Mouse (Mus musculus): ENCODE results near the gene Ppp1r15a.

Gene Ppp1r15a

GRCm38 (mm10) chr7:45525809-45526473 is at the start of gene Ppp1r15a, which contains the start of gene Plekha4:
TSS of gene Ppp1r15a (minus strand) at chr7:45526268.
TSS of gene Plekha4 (plus strand) at chr7:45526330.
- peak; percentile 96 for DNase-seq

DNA sequence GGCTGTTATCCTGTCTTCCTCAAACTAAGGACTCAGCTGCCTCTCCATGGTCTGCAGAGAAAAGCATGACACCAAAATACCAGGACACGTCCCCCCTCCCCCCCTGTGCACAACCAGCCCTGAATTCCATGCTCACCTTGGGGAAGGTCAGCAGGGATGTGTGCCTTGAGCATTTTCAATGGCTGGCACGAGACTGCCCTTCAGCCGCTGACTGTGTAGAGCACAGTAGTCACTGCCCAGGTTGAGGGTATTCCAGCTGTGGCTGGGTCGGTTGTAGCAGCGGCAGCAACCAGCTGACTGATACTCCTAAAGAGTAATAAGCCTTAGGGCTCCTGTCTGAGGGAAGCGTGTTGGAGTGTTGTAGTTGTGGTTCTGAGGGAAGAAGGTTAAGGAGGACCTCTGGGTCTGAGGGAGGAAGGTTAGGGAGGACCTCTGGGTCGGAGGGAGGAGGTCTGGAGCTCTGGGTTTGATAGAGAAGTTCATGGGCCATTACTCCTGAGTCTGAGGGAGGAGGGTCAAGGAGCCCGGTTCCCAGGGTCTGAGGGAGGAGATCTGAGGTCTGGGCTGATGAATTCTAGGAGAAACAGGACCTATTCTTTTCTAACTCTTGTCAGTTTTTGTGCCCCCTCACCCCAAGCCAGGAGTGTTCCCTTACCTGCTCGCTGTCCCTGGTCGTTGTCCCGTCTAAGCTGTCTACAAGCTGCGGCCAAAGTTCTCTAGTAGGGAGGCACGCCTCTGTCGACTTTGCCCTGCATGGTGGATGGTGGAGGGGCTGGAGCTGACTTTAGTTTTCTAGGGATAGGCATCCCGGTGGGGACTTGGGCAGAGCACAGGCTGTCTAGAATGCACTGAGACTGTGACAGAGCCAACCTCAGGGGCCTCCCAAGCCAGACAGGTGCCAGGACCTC is 48.7 kb upstream of the Ppp1r15a start:
- peak; percentile 80 for DNase-seq

GRCm38 (mm10) chr7:45573954-45574353 is 47.9 kb upstream of the Ppp1r15a start:
- DNase-seq: no peak

GRCm38 (mm10) chr7:45571966-45572365 is 45.9 kb upstream of the Ppp1r15a start:
- no peak for DNase-seq

DNA sequence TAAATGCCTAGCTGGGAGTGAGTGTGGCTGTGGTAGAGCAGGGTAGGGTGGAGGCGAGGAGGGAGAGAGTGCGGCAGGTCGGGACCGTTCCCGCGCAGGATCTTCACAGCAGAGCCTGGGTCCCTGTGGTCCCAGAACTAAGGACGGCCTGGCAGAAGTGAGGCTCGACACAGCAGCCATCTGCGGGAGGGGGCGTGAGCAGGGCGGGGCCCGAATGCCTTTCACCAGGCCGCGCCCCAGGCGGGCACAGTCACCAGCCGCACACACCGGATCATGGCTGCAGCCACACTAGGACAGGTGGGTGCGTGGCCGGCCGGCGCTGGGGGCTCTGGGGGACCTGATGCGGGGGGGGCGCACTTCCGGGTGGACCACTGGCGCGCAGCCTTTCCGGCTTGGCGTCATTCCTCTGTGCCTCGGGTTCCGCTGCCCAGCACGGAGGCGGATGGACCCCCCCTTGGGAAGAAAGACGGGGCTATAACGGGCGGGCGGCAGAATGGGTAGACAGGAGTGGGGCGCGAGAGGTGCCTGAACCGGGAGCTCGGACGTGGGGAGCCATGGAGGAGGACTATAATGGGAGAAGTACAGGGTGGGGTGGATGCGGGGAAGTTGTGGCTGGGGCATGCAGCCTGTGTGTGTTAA is 44.2 kb upstream of the Ppp1r15a start, which contains the start of gene Bcat2:
Gene Bcat2, plus strand, starts transcription at position 51 of the 639 bp plus-strand sequence.
- peak; percentile 83 for DNase-seq

DNA sequence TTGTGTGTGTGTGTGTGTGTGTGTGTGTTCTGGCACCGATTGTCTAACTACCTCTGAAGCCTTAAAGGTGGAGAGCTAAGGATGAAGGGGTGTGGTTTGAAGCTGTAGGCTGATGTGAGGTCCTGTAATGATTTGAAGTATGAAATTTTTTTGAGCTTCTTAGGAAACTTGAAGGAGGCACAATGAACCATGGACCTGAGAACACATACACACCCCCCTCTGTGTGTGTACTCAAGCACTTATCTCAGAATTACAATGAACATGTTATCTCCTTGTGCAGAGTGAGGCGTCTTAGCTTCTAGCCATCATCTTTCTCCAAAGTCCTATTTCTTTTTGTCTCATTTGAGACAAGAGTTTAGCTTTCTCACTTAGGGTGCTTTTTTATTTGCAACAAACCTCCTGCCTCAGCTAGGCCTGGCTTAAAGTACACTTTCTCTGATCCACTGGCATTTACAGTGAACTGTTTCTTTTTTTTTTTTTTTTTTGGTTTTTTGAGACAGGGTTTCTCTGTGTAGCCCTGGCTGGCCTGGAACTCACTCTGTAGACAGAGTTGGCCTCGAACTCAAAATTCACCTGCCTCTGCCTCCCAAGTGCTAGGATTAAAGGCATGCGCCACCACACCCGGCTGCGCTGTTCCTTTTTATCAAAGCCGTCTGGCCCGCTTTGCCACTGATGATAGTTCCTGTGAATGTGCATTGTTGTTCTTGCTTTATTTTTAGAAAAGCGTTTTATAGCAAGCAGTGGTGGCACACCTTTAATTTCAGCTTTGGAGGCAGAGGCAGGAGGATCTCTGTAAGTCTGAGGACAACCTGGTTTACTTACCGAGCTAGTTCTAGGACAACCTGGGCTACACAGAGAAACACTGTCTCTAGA is 42.8 kb upstream of the Ppp1r15a start:
- no peak for DNase-seq

- DNase-seq: peak; percentile 96
Measured at GRCm38 (mm10) chr7:45567780-45568516, 41.9 kb upstream of the Ppp1r15a start.

DNA sequence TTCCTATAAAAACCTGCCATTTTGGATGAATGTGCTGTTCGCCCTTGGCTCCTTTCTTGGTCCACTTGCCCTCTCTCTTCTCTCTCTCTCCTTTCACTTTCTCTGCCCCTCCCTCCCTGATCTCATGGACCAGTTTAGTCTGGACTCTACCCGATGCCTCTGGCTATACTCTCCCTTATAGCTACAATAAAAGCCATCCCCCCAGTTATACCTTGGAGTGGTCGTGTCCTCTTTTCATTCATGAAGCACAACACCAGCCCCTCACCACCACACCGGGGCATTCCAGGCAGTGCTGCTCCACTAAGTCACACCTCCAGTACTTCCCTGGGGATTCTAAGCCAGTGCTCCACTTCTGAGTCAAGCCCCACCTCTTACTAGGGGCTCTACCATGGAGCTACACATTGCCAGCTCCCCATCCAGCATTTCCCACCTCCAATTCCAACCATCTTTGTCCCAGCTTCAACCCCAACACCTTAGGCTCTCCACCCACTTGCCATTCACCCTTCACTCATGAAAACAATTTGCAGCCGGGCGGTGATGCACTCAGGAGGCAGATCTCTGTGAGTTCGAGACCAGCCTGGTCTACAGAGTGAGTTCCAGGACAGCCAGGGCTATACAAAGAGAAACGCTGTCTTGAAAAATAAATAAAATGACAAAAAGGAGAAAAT is 41.2 kb upstream of the Ppp1r15a start:
- DNase-seq: no peak

- DNase-seq: no peak
Measured at GRCm38 (mm10) chr7:45565446-45565845, 39.4 kb upstream of the Ppp1r15a start.

GRCm38 (mm10) chr7:45564811-45565210 is 38.7 kb upstream of the Ppp1r15a start:
- DNase-seq: no peak

DNA sequence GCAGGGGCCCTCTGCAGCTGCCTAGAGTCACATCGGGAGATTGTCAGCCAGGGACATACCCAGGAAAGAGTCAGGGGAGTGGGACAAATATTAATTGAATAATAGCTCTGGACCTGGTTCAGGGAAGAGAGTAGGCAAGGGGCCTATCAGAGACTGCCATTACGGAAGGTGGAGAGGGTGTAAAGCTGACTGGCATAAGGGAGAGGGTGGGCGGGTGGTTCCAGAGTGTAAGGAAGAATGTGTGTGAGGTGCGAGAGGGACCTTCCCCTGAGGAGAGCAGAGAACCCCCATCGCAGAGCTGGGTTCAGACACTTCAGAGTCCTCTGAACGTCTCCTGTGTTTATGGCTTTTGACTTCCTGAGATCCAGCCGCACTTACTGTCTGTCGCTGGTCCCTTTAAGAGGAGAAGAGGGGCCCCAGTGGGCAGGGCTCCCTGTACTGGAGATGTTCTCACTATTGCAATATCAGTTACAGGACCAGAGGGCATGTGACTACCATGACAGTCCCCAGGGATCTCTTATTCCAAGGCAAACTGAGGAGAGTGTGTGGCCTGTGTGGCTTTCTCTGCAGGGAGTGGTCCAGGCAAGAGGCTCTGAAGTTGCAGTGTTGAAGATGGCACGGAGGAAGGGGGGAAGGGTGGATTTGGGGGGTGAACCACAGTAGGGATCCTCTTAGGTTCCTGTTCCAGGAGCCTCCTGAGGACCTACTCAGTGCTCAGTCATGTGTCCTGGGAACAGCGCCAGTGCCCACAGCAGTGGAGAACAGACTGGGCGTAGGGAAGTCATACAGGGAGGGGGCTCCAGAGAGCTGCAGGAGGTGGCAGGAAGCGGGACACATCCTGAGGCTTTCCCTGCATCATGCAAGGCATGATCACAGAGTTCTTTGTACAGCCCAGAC is 35.8 kb upstream of the Ppp1r15a start:
- no peak for DNase-seq

DNA sequence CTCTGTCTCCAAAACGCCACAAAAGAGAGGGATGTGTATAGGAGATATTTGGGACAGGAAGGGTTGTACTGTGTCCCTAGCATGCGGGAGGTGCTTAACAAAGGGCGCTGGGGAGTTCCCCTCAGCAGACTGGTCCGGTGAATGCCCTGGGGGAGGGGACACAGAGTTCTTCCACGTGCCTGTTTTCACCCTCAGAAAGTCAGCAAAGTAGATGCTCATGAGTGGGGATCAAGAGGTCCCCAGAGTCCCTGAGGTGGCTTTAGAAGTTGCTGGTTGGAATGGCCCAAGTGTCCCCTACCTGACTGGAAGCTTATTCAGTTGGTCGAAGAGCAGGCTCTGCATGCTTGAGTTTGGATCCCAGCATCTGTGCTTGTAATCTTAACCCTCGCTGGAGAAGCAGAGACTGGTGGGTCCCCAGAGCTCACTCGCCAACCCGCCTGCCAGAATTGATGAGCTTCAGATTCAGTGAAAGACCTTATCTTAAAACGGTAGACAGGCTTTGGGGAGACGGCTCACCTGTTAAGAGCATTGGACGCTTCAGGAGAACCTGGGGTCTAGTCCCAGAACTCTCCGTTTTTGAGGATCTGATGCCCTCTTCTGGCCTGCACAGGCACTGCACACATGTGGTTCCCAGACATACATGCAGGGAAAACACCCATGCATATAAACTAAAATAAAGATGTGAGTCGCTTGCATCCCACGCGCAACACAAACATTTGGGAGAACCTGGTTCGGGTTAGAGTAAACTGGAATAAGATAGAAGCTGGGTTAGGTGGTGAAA is 35.0 kb upstream of the Ppp1r15a start:
- DNase-seq: peak; percentile 86

- no peak for DNase-seq
Measured at GRCm38 (mm10) chr7:45560241-45560640, 34.2 kb upstream of the Ppp1r15a start.

- DNase-seq: peak; percentile 53
Measured at GRCm38 (mm10) chr7:45558907-45559306, 32.8 kb upstream of the Ppp1r15a start.

DNA sequence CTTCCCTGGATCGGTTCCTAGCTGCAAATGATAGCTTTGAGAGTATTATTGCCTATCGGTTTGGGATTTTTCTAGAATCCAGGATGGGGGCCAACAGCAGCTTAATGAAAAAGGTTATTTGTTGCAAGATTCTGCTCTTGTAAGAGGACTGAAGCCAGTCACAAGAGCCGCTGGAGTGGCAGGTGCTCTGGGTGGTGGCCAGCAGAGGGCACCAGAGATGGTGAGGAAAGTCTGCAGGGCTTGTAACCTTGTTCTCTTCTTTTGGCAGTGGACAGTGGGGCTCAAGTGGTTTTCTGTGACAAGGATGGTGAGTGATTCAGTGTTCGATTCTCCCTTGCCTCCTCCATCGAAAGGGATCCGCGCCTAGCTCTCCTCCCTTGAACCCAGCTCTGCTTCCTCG is 29.7 kb upstream of the Ppp1r15a start:
- DNase-seq: peak; percentile 86

DNA sequence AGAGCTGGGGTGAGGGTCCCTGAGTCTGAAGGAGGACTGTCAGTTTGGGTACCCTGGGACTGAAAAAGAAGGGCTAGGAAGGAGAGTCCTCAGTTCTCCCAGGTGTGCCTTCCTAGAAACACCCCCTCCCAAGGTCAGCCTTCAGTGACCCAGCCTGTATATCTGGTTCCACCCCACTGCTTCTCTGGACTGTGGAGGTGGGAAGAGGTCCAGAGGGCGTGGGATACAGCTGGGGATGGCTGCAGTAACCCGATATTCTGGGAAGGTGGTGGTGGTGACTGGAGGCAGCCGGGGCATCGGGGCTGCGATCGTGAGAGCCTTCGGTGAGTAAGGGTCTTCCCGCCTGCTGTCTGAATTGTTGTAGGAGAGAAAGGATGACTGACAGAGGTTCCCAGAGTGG is 28.7 kb upstream of the Ppp1r15a start, which contains the start of gene Hsd17b14:
Gene Hsd17b14, plus strand, starts transcription at position 150 of the 400 bp plus-strand sequence.
- DNase-seq: peak; percentile 44

DNA sequence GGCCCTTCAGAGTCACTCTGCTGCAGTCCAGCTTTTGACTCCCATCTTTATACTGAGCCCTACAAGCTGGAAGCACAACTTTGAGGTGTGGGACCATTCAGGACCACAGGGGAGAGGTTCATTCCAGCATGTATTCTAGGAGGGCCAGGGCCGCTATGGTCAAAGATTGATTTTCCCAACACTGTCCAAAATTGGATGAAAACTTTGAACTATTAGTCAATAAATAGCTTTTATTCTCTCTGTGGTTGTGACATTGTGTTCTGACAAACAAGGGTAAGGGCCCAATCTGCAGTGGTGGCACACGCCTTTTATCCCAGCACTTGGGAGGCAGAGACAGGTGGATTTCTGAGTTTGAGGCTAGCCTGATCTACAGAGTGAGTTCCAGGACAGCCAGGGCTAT is 27.9 kb upstream of the Ppp1r15a start:
- no peak for DNase-seq

GRCm38 (mm10) chr7:45553519-45553918 is 27.5 kb upstream of the Ppp1r15a start:
- no peak for DNase-seq

- no peak for DNase-seq
Measured at GRCm38 (mm10) chr7:45551512-45551883, 25.4 kb upstream of the Ppp1r15a start.

All from kidney, postnatal 14 days (tissue).